Comparison of ENCODE assay signal across 9 mouse cellular contexts in genomic region chr11:85270631-85271030, GRCm38 (mm10). TPM values are rescaled to one million over a fixed set of nuclear protein-coding genes. Genes with fewer than 3 reads are reported as not detected.
DNase-seq lines count a peak whose midpoint lies in the region; ATAC-seq and TF ChIP-seq lines count a peak whose summit lies in the region.
"Had no signal": no experiment of that assay in that cellular context is flagged by ENCODE, and none has a peak within 500 bp of the region (broad histone marks: within the 10 kb centered on the region; RNA-seq: fewer than 3 reads in every experiment).

No protein-coding gene starts in this region.

- ATAC-seq in embryonic facial prominence, embryonic 11.5 days (replicated peaks; ENCODE audit: insufficient number of reproducible peaks, low FRiP score, low TSS enrichment, low read depth), result no peak
- no peak for ATAC-seq in lung, embryonic 14.5 days (ENCODE audit: insufficient read depth)
- ATAC-seq in stomach, postnatal 0 days (ENCODE audit: low FRiP score, low TSS enrichment), result no peak

- no peak overlapping the region for H3K4me3 ChIP-seq in embryonic facial prominence, embryonic 11.5 days (ENCODE audit: low read depth, low read length)
- H3K4me3 ChIP-seq in lung, embryonic 14.5 days (ENCODE audit: low read depth, low read length), result no peak overlapping the region
- H3K4me3 ChIP-seq in stomach, postnatal 0 days (ENCODE audit: low read depth, low read length), result no peak overlapping the region
- H3K4me3 ChIP-seq: heart, embryonic 15.5 days had no signal

- no peak overlapping the region for H3K9ac ChIP-seq in embryonic facial prominence, embryonic 11.5 days (replicated peaks; ENCODE audit: low read length)
- no peak overlapping the region for H3K9ac ChIP-seq in lung, embryonic 14.5 days
- no peak overlapping the region for H3K9ac ChIP-seq in stomach, postnatal 0 days (ENCODE audit: low read length)
- H3K9ac ChIP-seq: heart, embryonic 15.5 days had no signal

- WGBS in embryonic facial prominence, embryonic 11.5 days, result 55% methylated on average over 3 of the region's 3 CpGs
- 50% methylated on average over 3 of the region's 3 CpGs for WGBS in lung, embryonic 14.5 days
- 60% methylated on average over 3 of the region's 3 CpGs for WGBS in stomach, postnatal 0 days

- H3K27me3 ChIP-seq in embryonic facial prominence, embryonic 11.5 days (ENCODE audit: control insufficient read depth, insufficient read depth, low read length), result no peaks in the 10 kb centered on the region
- H3K27me3 ChIP-seq in lung, embryonic 14.5 days (ENCODE audit: insufficient read depth, low read length), result no peaks in the 10 kb centered on the region
- no peaks in the 10 kb centered on the region for H3K27me3 ChIP-seq in stomach, postnatal 0 days (ENCODE audit: control insufficient read depth, insufficient read depth, low read length)
- H3K27me3 ChIP-seq: heart, embryonic 15.5 days had no signal

- peak; percentile 39 to 48 for DNase-seq in adrenal gland, adult 18-20 months (ENCODE audit: low spot score in 2 of 2)
- DNase-seq in adrenal gland, adult 8-10 months, result no peak
- DNase-seq in left cerebral cortex, adult 18-20 months (ENCODE audit: low spot score in 2 of 2), result peak; percentile 4 to 11
- DNase-seq in left cerebral cortex, postnatal 36 days (ENCODE audit: low spot score in 2 of 2), result no peak
- DNase-seq in adrenal gland, adult 2 months, result peak; percentile 45
- peak; percentile 61 for DNase-seq in embryonic facial prominence, embryonic 11.5 days (ENCODE audit: low spot score)
- peak; percentile 73 for DNase-seq in lung, embryonic 14.5 days
- DNase-seq in stomach, postnatal 0 days (ENCODE audit: low spot score), result peak; percentile 56

- intact Hi-C loops in left cerebral cortex, postnatal 36 days (cut with DNase I), result no loop called here

- no peaks in the 10 kb centered on the region for H3K9me3 ChIP-seq in embryonic facial prominence, embryonic 11.5 days (replicated peaks; ENCODE audit: control insufficient read depth, low read length)
- no peaks in the 10 kb centered on the region for H3K9me3 ChIP-seq in lung, embryonic 14.5 days (ENCODE audit: low read depth, low read length)
- H3K9me3 ChIP-seq in stomach, postnatal 0 days (ENCODE audit: control insufficient read depth, low read length), result no peaks in the 10 kb centered on the region
- H3K9me3 ChIP-seq: heart, embryonic 15.5 days had no signal

- H3K27ac ChIP-seq in embryonic facial prominence, embryonic 11.5 days (replicated peaks; ENCODE audit: low read depth, low read length), result no peak overlapping the region
- H3K27ac ChIP-seq in lung, embryonic 14.5 days (ENCODE audit: low read depth), result no peak overlapping the region
- no peak overlapping the region for H3K27ac ChIP-seq in stomach, postnatal 0 days (replicated peaks)
- H3K27ac ChIP-seq: heart, embryonic 15.5 days had no signal

- no peaks in the 10 kb centered on the region for H3K36me3 ChIP-seq in embryonic facial prominence, embryonic 11.5 days (replicated peaks; ENCODE audit: control insufficient read depth, insufficient read depth, low read depth, low read length)
- H3K36me3 ChIP-seq in lung, embryonic 14.5 days (ENCODE audit: insufficient read depth), result no peaks in the 10 kb centered on the region
- no peaks in the 10 kb centered on the region for H3K36me3 ChIP-seq in stomach, postnatal 0 days (ENCODE audit: control insufficient read depth, insufficient read depth, low read length)
- H3K36me3 ChIP-seq: heart, embryonic 15.5 days had no signal

- peak; percentile 60 for TF ChIP-seq CTCF in lung, embryonic 14.5 days (IDR thresholded peaks at IDR 0.05; ENCODE audit: low read depth)
- TF ChIP-seq CTCF in stomach, postnatal 0 days (IDR thresholded peaks at IDR 0.05; ENCODE audit: low read depth), result peak; percentile 73

- no peak for TF ChIP-seq EP300 in stomach, postnatal 0 days (optimal IDR thresholded peaks at IDR 0.05)

- H3K4me1 ChIP-seq in embryonic facial prominence, embryonic 11.5 days (ENCODE audit: control insufficient read depth, insufficient read depth, low read length), result no peaks in the 10 kb centered on the region
- H3K4me1 ChIP-seq in lung, embryonic 14.5 days (ENCODE audit: insufficient read depth), result no peaks in the 10 kb centered on the region
- H3K4me1 ChIP-seq in stomach, postnatal 0 days (replicated peaks; ENCODE audit: control insufficient read depth, insufficient read depth), result no peaks in the 10 kb centered on the region
- H3K4me1 ChIP-seq: heart, embryonic 15.5 days had no signal

- no peak overlapping the region for H3K4me2 ChIP-seq in embryonic facial prominence, embryonic 11.5 days (ENCODE audit: low read depth, low read length)
- no peak overlapping the region for H3K4me2 ChIP-seq in lung, embryonic 14.5 days
- no peak overlapping the region for H3K4me2 ChIP-seq in stomach, postnatal 0 days (replicated peaks; ENCODE audit: low read depth)
- H3K4me2 ChIP-seq: heart, embryonic 15.5 days had no signal

RNA-seq across cellular contexts. Expression of gene Appbp2, which starts 35.7 kb away (rescaled TPM):
- 10 to 100 TPM; 34.0 to 42.0 TPM for total RNA-seq in adrenal gland, adult 18-20 months (2021)
- 10 to 100 TPM; 40.1 to 49.0 (median 44.8) TPM for total RNA-seq in adrenal gland, adult 8-10 months (2022)
- 10 to 100 TPM; 57.0 TPM for total RNA-seq in left cerebral cortex, adult 18-20 months (2021)
- total RNA-seq in left cerebral cortex, postnatal 36 days (2021), result 10 to 100 TPM; 57.0 to 59.8 TPM
- total RNA-seq in adrenal gland, adult 2 months (2021), result 10 to 100 TPM; 34.8 to 41.6 TPM
- 17.6 and 20.3 TPM in 2 replicates for polyA plus RNA-seq in adrenal gland, adult 2 months (2012; rRNA removed)
- 56.5 and 58.8 TPM in 2 replicates for polyA plus RNA-seq in embryonic facial prominence, embryonic 11.5 days (2014; fragmentation: Nextera tagmentation; extraction: Ambion mirVana)
- 53.8 and 54.1 TPM in 2 replicates for polyA plus RNA-seq in lung, embryonic 14.5 days (2014; fragmentation: Nextera tagmentation; extraction: Ambion mirVana)
- polyA plus RNA-seq in stomach, postnatal 0 days (2015; fragmentation: Nextera tagmentation; extraction: Ambion mirVana), result 23.1 and 24.2 TPM in 2 replicates

RNA-seq across cellular contexts. Expression of gene Ppm1d, which starts 40.4 kb away (rescaled TPM):
- 10 to 100 TPM; 11.9 to 12.9 TPM for total RNA-seq in adrenal gland, adult 18-20 months (2021)
- total RNA-seq in adrenal gland, adult 8-10 months (2022), result 10 to 100 TPM; 14.6 to 20.0 (median 16.4) TPM
- 10 to 100 TPM; 17.3 to 18.2 TPM for total RNA-seq in left cerebral cortex, adult 18-20 months (2021)
- total RNA-seq in left cerebral cortex, postnatal 36 days (2021), result 10 to 100 TPM; 17.5 to 19.9 TPM
- 10 to 100 TPM; 12.0 to 14.1 TPM for total RNA-seq in adrenal gland, adult 2 months (2021)
- polyA plus RNA-seq in adrenal gland, adult 2 months (2012; rRNA removed), result 5.5 and 5.9 TPM in 2 replicates
- 26.0 and 30.7 TPM in 2 replicates for polyA plus RNA-seq in embryonic facial prominence, embryonic 11.5 days (2014; fragmentation: Nextera tagmentation; extraction: Ambion mirVana)
- 21.4 and 23.1 TPM in 2 replicates for polyA plus RNA-seq in lung, embryonic 14.5 days (2014; fragmentation: Nextera tagmentation; extraction: Ambion mirVana)
- polyA plus RNA-seq in stomach, postnatal 0 days (2015; fragmentation: Nextera tagmentation; extraction: Ambion mirVana), result 11.0 and 12.4 TPM in 2 replicates

Comparison
In these comparisons a context has a peak if more than half of its experiments do, and no peak if none do; other contexts are left out.
1. DNase-seq: peak in adrenal gland, adult 18-20 months (2 of 2), left cerebral cortex, adult 18-20 months (2 of 2), adrenal gland, adult 2 months (single experiment), embryonic facial prominence, embryonic 11.5 days (single experiment), lung, embryonic 14.5 days (single experiment) and stomach, postnatal 0 days (single experiment); none in adrenal gland, adult 8-10 months (single experiment) and left cerebral cortex, postnatal 36 days (0 of 2).